ENCODE assay signal across 16 mouse cellular contexts in genomic region chr12:65119451-65119850, GRCm38 (mm10).
"Had no signal": no experiment of that assay in that cellular context is flagged by ENCODE, and none has a peak within 500 bp of the region (broad histone marks: within the 10 kb centered on the region; RNA-seq: fewer than 3 reads in every experiment).

No protein-coding gene starts in this region.

- H3K9me3 ChIP-seq: neural tube, embryonic 12.5 days; neural tube, embryonic 13.5 days; neural tube, embryonic 15.5 days; stomach, embryonic 15.5 days had no signal

- H3K9ac ChIP-seq: neural tube, embryonic 12.5 days; neural tube, embryonic 13.5 days; neural tube, embryonic 15.5 days; stomach, embryonic 15.5 days had no signal

- DNase-seq: retina, postnatal 1 day; right cerebral cortex, postnatal 14 days; right cerebral cortex, postnatal 25 days; right cerebral cortex, postnatal 4 days; spleen, adult 18-20 months; thymus, adult 18-20 months; thymus, adult 2 months; thymus, postnatal 14 days; thymus, postnatal 25 days; thymus, postnatal 36 days; thymus, postnatal 4 days had no signal

- H3K27me3 ChIP-seq: neural tube, embryonic 12.5 days; neural tube, embryonic 13.5 days; neural tube, embryonic 15.5 days; stomach, embryonic 15.5 days had no signal

- H3K4me1 ChIP-seq: neural tube, embryonic 12.5 days; neural tube, embryonic 13.5 days; neural tube, embryonic 15.5 days; stomach, embryonic 15.5 days had no signal

- H3K27ac ChIP-seq: neural tube, embryonic 12.5 days; neural tube, embryonic 13.5 days; neural tube, embryonic 15.5 days; stomach, embryonic 15.5 days; stomach, postnatal 0 days had no signal

- H3K4me2 ChIP-seq: neural tube, embryonic 12.5 days; neural tube, embryonic 13.5 days; neural tube, embryonic 15.5 days; stomach, embryonic 15.5 days had no signal

- H3K4me3 ChIP-seq: neural tube, embryonic 12.5 days; neural tube, embryonic 13.5 days; neural tube, embryonic 15.5 days; stomach, embryonic 15.5 days had no signal
